Mouse (Mus musculus) olfactory bulb, adult 2 months (tissue): ENCODE measurements around the gene Pop5. TPM values are rescaled to one million over a fixed set of nuclear protein-coding genes. Genes with fewer than 3 reads are reported as not detected.

ENCODE experiments used
- H3K27ac ChIP-seq: fragments of 200-500 bp; 2 replicates; pipeline ENCODE4 v1.5.1; 2012; ENCODE audit warnings: low read depth, low read length; ENCODE audit not compliant: insufficient read depth
- H3K4me1 ChIP-seq: fragments of 200-500 bp; 2 replicates; pipeline ENCODE4 v1.6.1; 2012; ENCODE audit warnings: low read length; ENCODE audit not compliant: control insufficient read depth, insufficient read depth
- H3K4me3 ChIP-seq: fragments of 200-500 bp; 2 replicates; pipeline ENCODE4 v1.5.1; 2012; ENCODE audit warnings: mild to moderate bottlenecking, low read depth, low read length, moderate library complexity; ENCODE audit not compliant: insufficient read depth
- CTCF ChIP-seq: fragments of 200-500 bp; IDR thresholded peaks from 2 replicates; pipeline ENCODE4 v1.5.1; 2012; ENCODE audit warnings: low read depth, mild to moderate bottlenecking, low read length, moderate library complexity; ENCODE audit not compliant: insufficient read depth
- POLR2A ChIP-seq: fragments of 200-500 bp; IDR thresholded peaks from 2 replicates; pipeline ENCODE4 v1.6.1; 2012; ENCODE audit warnings: mild to moderate bottlenecking, low read depth, low read length, moderate library complexity; ENCODE audit not compliant: insufficient read depth
- WGBS: fragments of 180-500 bp; shearing (Covaris S2); methylation state at CpG from one replicate; pipeline ENCODE4 v1.1.7; 2018; 5-methylcytosine and 5-hydroxymethylcytosine counted together
- polyA plus RNA-seq: library from polyadenylated mRNA; stranded (reverse); fragments of >200 nt; gene quantifications from 2 replicates; pipeline ENCODE4 v1.2.4, GENCODE M21; 2012; ENCODE audit warnings: low replicate concordance; ENCODE audit not compliant: missing spikeins, insufficient read depth, insufficient read length

Gene Pop5
- polyA plus RNA-seq = not detected in 2 replicates

- Histone ChIP-seq H3K27ac (peak within 1 kb of the TSS; percentile 57), H3K4me1 (peaks cover 28% of the 10 kb centered on the region), H3K4me3 (peak within 1 kb of the TSS; percentile 48)
- under 1% methylated on average over 21 of the region's 21 CpGs for WGBS
- TF ChIP-seq POLR2A = no peak
- peak; percentile 84 for TF ChIP-seq CTCF
These were observed at the start of gene Pop5 for GRCm38 (mm10) chr5:115235786-115236263. Gene Pop5 (plus strand): TSS chr5:115235836.

- Histone ChIP-seq H3K4me1 (peaks cover 24% of the 10 kb centered on the region), H3K27ac (no peak overlapping the region; the same call in 1 of the 2 replicates), H3K4me3 (no peak overlapping the region)
- 25% methylated on average over 17 of the region's 17 CpGs for WGBS
- TF ChIP-seq POLR2A = no peak
- TF ChIP-seq CTCF = no peak
These were observed 49.1 kb upstream of the Pop5 start for GRCm38 (mm10) chr5:115186371-115187073.

- TF ChIP-seq CTCF (peak; percentile 77), POLR2A (no peak)
- 13% methylated on average over 26 of the region's 26 CpGs for WGBS
- no peak overlapping the region for H3K4me3 ChIP-seq
- H3K27ac ChIP-seq = no peak overlapping the region
- peaks cover 30% of the 10 kb centered on the region for H3K4me1 ChIP-seq
These were observed 48.2 kb upstream of the Pop5 start for GRCm38 (mm10) chr5:115187188-115188131.

GRCm38 (mm10) chr5:115188824-115189223 lies 46.8 kb upstream of the Pop5 start:
- Histone ChIP-seq H3K27ac (no peak overlapping the region), H3K4me3 (no peak overlapping the region), H3K4me1 (peaks cover 36% of the 10 kb centered on the region)
- WGBS = 39% methylated on average over 5 of the region's 5 CpGs
- peak; percentile 47; the same call in 1 of the 2 replicates for TF ChIP-seq CTCF
- TF ChIP-seq POLR2A = no peak

GRCm38 (mm10) chr5:115190081-115190480 lies 45.6 kb upstream of the Pop5 start:
- 91% methylated on average over 12 of the region's 12 CpGs for WGBS
- no peak for TF ChIP-seq POLR2A
- TF ChIP-seq CTCF = no peak
- Histone ChIP-seq H3K4me3 (no peak overlapping the region), H3K4me1 (peaks cover 35% of the 10 kb centered on the region), H3K27ac (no peak overlapping the region)

- H3K4me3 ChIP-seq = peak overlapping the region; percentile 73
- WGBS = 29% methylated on average over 29 of the region's 29 CpGs
- H3K27ac ChIP-seq = no peak overlapping the region
- TF ChIP-seq CTCF = no peak
- no peak for TF ChIP-seq POLR2A
- H3K4me1 ChIP-seq = peaks cover 26% of the 10 kb centered on the region
These were observed 43.5 kb upstream of the Pop5 start for GRCm38 (mm10) chr5:115191880-115192827.

GRCm38 (mm10) chr5:115192828-115193195 lies 42.8 kb upstream of the Pop5 start:
- H3K4me1 ChIP-seq = peaks cover 20% of the 10 kb centered on the region
- peak overlapping the region; percentile 73 for H3K4me3 ChIP-seq
- H3K27ac ChIP-seq = no peak overlapping the region
- TF ChIP-seq POLR2A = no peak
- TF ChIP-seq CTCF = no peak
- 30% methylated on average over 7 of the region's 7 CpGs for WGBS

GRCm38 (mm10) chr5:115193226-115193625 lies 42.4 kb upstream of the Pop5 start:
- H3K4me1 ChIP-seq = peaks cover 20% of the 10 kb centered on the region
- H3K4me3 ChIP-seq = peak overlapping the region; percentile 73
- WGBS = 1% methylated on average over 34 of the region's 34 CpGs
- TF ChIP-seq POLR2A (no peak), CTCF (no peak)
- H3K27ac ChIP-seq = no peak overlapping the region
